Mouse (Mus musculus) R1 (cell line): Measurements from ENCODE around the gene Zfp950.
"Not testable (repeated sequence)": the region's sequence is repeated elsewhere in the genome, so short reads cannot be mapped to it uniquely, and the experiment has no call there.

Experiments
- DNase-seq: peaks from one replicate; pipeline ENCODE4 v3.0.0-alpha.2; 2018; ENCODE audit warnings: low read depth, low spot score

Zfp950 gene

DNA sequence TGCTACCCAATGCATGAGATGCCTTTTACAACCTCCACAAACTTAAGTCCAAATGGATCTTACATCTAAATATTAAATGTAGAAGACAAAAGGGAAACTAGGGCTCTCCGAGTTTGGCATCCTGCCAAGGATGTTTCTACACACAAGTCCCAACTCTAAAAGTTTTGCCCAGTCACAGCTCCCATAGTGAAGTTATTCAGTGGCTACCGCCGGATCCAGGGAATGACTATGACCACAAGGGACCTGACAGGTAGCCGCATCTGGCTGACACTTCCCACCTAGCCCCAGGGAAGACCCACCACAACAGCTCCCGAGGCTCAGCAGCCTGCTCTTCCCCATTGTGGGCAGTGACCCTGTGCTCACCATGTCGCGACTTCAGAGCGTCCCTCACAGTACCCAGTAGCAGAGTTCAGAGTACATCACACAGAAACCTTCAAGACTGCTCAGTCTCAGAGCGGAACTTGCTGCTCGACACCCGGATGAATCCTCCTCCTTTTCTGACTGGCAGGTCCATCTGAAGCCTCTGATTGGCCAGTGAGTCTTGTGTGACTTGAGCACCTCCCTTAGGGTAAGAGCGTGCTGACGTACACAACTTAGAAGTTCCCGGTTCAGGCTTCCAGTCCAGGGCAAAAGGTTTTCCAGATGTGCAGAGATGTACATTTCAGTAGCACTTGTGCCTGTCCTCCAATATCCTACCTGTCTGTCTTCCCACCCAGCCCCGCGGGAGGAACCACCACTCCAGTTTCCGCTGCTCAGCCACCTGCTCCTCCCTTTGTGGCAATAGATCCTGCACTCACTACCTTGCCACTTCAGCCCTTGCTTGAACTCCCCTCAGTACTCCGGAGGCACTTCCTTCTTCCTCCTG lies at the start of gene Zfp950:
Zfp950 (minus strand) TSS at position 499 of the 865 bp plus-strand sequence.
- DNase-seq = peak; percentile 97

GRCm38 (mm10) chr19:61183590-61183989 lies 43.0 kb upstream of the Zfp950 start, which contains the start of gene Gm6020:
Gene Gm6020, plus strand, starts transcription at chr19:61183890.
- DNase-seq = not testable (repeated sequence)

DNA sequence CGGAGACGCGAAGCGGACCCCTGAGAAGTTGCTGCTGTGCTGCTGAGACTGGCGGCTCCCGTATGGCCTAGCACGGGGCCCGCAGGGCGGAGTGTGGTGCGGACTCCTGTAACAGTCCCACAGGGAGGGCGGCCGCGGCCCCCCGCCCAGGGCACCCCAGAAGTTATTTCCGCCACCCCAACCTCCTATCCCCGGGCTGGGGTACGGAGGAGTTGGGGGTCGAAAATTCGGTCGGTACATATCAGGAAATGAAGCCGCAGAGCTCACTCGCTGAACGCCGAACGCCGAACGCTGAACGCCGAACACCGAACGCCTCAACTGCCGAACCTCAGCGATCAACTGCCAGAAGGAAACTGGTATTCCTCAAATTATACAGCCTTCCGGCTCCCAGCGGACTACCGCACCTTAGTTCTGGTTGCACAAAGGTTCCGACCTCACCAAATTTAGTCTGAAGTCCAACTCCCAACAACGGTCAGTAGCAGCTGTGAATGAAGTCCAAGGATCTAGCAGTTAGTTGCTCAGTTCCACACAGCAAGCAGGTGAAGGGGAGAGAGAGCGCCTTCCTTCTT lies 35.2 kb upstream of the Zfp950 start, which contains the start of gene Gm7102:
Gm7102 (minus strand) TSS at position 554 of the 569 bp plus-strand sequence.
- DNase-seq = peak; percentile 70

DNA sequence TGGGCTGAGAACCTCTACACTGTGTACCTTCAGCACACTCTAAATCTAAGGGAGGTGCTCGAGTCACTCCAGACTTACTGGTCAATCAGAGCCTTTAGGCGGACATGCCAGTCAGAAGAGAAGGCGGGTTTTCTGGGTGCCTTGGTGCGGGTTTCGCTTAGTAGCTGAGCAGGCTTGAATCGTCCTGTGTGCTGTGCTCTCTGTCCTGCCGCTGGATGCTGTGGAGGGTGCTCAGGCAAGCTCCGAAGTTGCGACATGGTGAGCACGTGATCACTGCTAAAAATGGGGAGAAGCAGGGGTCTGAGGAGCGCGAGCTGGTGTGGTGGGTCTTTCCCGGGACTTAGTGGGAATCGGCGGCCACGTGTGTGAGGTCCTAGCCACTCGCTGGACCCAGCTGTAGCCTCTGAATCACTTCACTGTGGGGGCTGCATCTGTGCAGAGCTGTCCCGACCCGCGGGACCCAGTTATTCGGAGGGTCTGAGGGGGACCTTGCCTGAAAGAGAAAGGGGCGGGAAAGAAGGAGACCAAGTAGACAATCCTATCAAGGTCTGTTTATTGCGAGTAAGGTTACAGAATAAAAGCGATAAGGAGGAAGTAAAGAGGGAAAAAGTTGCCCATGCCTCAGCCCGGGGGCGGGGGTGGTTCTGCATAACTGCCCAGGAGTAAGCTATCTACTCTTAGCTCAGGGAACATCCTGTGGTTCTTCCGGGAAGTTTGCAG lies 11.2 kb upstream of the Zfp950 start:
- no peak for DNase-seq

- peak; percentile 57 for DNase-seq
These were observed 10.7 kb upstream of the Zfp950 start for GRCm38 (mm10) chr19:61151372-61151700.

GRCm38 (mm10) chr19:61141299-61141698 lies 659 bp upstream of the Zfp950 start:
- DNase-seq = no peak

- DNase-seq = no peak
These were observed 2.0 kb downstream of the Zfp950 start for GRCm38 (mm10) chr19:61138655-61139054.

DNA sequence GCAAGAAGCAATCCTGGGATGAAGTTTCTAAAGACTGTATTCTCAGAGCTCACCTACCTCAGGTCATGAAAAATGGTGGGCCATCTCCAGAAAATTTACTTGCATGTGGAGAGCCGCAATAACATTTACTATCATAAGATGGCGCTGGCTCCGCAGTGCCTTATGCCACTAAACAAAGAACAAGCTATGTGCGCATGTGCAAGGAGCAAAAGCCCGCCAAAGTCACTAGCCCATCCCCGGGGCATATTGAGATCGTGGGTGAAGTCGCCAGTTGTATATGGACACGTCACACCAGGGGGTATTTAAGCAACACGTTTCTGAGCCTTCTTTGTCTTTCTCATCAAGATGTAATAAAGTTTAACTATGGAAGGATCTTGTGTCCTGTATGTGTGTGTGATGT lies 9.5 kb downstream of the Zfp950 start:
- DNase-seq = peak; percentile 93

GRCm38 (mm10) chr19:61110184-61110583 lies 30.5 kb downstream of the Zfp950 start:
- DNase-seq = peak; percentile 66

DNA sequence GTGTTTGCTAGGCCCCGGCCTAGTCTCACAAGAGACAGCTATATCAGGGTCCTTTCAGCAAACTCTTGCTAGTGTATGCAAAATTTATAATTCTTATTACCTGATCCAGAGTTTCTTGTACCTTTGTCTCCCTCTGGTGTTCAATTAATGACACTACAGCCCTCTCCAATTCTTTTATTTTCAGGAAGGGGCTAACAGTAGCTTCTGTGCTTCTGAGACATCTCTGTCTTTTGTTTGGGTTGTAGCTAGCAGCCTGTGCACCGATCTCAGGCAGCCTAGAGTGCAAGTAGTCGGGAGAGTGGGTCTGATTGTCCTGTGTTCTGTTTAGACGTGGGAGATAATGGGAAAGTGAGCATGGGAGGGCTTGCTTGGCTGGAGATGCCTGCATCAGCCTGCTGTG lies 42.9 kb downstream of the Zfp950 start:
- DNase-seq = peak; percentile 41

- DNase-seq = no peak
These were observed 43.9 kb downstream of the Zfp950 start for GRCm38 (mm10) chr19:61096776-61097175.

DNA sequence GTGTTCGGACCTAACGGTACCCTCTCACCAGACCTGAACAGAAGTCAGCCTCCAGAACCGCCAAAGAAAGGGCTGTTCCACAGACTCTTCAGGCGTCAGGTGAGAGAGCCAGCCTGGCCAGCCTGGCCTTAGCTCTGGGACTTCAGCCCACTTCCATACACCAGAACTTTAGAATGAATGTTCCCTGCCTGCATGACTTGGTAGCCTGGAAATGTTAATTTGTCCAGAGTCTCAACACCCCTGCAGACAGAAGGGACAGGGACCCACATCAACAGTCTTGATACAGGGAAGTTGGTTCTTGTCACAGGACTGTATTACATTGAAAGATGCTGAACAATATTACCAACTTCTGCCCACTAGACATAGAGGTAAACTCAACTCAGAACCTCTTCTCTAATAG lies 50.1 kb downstream of the Zfp950 start:
- no peak for DNase-seq

- no peak for DNase-seq
These were observed 51.6 kb downstream of the Zfp950 start for GRCm38 (mm10) chr19:61089001-61089400.

- no peak for DNase-seq
These were observed 52.9 kb downstream of the Zfp950 start for GRCm38 (mm10) chr19:61087781-61088180.

DNA sequence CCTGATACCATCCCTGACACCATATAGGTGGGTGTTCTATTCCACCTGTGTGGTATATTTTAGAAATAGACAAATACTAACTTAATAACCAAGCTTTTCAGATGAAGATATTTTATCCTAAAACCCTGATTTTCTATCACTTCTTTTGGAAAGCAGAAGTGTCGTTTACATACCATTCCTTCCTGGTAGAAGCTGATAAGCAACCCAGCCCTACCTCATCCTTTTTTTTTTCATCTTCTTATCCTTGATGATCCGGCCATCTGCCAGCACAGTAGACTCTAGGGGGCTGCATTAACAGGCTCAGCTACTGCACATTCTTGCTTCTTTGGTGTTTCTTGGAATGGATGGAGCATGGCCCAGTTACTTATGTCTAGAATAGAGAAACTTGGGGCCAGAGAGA lies 55.4 kb downstream of the Zfp950 start:
- DNase-seq = no peak

GRCm38 (mm10) chr19:61084149-61084940 lies 56.3 kb downstream of the Zfp950 start:
- DNase-seq = peak; percentile 75

- DNase-seq = no peak
These were observed 57.6 kb downstream of the Zfp950 start for GRCm38 (mm10) chr19:61083006-61083405.

- no peak for DNase-seq
These were observed 60.3 kb downstream of the Zfp950 start for GRCm38 (mm10) chr19:61080251-61080749.

- DNase-seq = no peak
These were observed 62.0 kb downstream of the Zfp950 start for GRCm38 (mm10) chr19:61078622-61079021.

DNA sequence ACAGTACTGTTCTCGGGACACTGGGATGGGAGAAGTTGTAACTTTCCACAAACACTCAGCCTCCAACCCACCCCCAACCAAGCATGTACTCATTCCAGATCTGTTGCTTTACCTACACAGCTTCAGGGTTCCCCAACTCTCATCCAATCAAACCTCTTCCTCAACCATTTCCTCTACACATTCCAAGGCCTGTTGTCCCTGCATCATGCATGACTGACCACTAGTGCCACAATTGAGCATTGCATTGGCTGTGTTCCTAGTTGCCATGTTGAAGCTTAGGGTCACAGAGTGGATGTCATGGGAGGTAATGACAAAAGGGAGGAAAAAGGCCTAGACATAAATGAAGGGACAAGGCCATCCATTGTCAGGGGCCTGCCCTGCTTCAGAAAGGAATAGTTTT lies 75.6 kb downstream of the Zfp950 start:
- DNase-seq = peak; percentile 10

- DNase-seq = peak; percentile 7
These were observed 76.3 kb downstream of the Zfp950 start for GRCm38 (mm10) chr19:61064386-61064785.
